Mouse (Mus musculus) WW6 (cell line): ENCODE results near the gene Ccdc84.
A peak's percentile ranks its signal among the peaks of the same experiment; 100 is the strongest.
"Not testable (repeated sequence)": the region's sequence is repeated elsewhere in the genome, so short reads cannot be mapped to it uniquely, and the experiment has no call there.

Source experiments
- DNase-seq: peaks from one replicate; pipeline ENCODE4 v3.0.0-alpha.2; 2013; ENCODE audit warnings: low read depth, low spot score

Ccdc84 gene

DNA sequence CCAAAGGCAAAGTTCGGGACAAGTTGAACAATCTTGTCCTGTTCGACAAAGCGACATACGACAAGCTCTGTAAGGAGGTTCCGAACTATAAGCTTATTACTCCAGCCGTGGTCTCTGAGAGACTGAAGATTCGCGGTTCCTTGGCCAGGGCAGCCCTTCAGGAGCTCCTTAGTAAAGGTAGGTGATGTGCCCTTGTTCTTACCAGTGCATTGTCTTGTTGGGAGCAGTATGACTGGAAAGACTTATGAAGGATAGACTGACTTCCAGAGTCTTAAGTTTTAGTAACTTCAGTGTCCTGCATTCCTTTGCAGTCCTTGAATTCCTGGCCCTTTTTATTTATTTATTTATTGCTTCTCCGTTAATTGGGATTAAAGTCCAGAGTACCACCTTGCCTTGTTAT lies 9.7 kb downstream of the Ccdc84 start:
- DNase-seq = not testable (repeated sequence)

DNA sequence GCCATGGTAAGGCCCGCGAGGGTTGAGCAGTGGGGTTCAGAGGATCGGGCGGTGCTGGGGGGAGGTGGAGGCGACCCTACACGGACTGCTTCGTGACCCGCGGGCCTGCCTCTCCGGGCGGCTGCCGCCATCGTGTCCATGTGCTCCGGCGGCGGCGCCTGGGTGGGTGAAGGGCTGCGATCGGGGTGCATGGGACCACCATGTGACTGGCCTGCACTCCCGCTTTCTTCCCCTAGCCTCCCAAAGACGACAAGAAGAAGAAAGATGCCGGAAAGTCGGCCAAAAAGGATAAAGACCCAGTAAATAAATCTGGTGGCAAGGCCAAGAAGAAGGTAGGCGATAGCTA lies 10.6 kb downstream of the Ccdc84 start:
- no peak for DNase-seq

DNA sequence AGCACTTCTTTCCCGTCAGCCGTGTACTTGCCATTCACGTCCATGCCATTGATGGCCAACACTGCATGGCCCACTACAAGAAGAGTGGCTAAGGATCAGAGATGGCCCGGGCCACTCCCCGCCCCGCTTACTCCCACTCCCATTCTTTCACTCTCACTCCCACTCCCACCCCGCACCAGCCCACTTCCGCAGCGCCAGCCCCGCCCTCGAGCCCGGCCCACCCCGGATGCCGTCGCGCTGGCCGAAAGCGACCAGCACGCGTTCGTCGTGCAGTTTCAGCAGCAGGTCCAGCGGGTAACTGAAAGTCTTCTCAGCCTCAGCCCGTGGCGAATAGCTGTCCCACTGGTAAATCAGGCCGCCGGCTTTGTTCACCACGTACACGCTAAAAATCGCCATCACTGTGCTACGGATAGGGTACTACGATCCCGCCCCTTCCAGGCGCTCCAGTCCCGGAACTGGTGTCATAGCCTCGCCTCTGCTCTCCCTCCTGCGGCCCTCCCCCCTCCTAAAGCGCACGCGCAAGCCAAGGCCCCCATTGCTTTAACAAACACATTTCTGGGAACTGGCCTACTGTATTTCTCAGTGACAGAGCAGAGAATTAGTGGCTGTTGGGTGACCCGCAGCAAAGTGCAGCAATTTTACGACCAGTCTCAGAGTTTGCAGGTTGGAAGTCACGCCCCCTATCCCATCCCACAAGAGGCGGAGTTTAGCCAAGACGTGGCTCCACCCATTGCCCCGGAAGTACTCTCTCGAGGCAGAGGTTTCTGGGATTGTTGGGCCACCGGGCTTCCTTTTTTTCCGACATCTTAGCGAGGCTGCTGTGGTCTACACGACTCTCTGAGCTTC lies 11.2 kb downstream of the Ccdc84 start, which contains the start of the genes Rps25 and Trappc4:
Rps25 (plus strand) TSS at position 234 of the 846 bp plus-strand sequence.
Trappc4 (minus strand) TSS at position 695 of the 846 bp plus-strand sequence.
- peak; percentile 86 for DNase-seq

DNA sequence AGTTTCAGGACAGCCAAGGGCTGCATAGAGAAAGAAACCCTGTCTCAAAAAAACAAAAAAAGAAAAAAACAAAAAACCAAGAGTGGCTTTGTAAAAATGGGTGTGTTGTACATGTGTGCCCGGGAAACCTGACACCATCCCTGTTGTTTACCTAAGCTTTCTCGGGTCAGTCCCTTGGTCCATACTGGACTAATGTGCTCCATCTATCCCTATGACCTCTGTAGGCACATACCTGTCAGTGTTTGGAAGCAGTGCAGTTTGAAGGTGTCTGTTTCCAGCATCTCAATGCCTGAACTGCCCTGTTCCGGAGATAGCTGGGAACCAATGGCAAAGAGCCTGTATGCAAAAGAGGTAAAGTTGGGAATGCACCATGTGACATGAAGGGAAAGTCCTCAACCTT lies 13.4 kb downstream of the Ccdc84 start:
- no peak for DNase-seq

DNA sequence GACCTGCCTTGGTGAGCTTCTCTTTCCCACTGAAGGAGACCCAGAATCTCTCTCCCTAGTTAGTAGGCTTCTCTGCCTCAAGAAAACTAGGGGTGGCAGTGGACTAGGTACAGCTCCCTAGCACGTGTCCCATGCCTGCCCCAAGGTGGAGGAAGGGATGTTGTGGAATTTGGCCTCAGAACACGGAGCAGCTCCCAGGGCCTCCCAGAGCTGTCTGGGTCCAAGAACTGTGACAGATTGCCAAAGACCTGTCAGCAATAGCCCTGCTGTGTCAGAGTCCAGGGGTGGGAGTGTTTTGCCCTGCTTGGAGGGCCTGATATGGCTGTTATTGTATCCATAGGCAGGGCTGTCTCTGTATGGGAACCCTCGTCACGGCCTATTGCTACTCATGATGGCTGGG lies 17.3 kb downstream of the Ccdc84 start:
- DNase-seq = no peak

DNA sequence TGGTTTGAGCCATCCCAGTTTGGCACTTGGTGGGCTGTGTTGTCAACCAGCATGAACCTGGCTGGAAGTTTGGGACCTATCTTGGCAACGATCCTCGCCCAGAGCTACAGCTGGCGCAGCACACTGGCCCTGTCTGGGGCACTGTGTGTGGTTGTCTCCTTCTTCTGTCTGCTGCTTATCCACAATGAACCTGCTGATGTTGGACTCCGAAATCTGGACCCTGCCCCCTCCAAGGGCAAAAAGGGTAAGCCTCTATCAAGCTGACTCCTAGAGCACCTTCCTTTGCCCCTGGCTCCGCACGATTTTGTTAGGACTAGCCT lies 18.6 kb downstream of the Ccdc84 start:
- DNase-seq = no peak

DNA sequence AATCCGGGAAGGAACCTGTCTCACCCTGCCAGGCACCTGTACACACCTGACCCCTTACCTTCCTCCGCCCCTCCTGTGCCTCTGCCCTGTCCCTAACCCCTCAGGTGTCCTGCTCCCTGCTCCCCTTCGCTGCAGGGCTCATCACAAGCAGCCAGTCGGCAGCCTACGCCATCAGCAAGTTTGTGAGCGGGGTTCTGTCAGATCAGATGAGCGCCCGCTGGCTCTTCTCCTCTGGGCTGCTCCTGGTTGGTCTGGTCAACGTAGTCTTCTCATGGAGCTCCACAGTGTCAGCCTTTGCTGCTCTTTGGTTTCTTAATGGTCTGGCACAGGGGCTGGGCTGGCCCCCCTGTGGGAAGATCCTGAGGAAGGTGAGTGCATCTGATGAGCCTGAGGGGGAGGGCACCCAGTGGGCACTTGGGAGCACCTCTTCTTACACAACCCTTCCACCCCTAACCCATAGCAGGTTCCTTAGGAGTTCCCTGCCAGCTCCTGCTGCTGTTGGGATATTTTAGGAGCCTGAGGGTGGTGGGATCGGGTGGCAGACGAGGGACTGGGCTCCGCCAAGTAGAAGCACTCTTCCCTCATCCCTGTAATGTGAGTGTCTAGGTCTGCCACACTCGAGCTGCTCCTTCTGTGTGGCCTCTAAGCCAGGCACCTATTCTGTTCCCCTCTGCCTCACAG lies 19.1 kb downstream of the Ccdc84 start:
- DNase-seq = no peak

DNA sequence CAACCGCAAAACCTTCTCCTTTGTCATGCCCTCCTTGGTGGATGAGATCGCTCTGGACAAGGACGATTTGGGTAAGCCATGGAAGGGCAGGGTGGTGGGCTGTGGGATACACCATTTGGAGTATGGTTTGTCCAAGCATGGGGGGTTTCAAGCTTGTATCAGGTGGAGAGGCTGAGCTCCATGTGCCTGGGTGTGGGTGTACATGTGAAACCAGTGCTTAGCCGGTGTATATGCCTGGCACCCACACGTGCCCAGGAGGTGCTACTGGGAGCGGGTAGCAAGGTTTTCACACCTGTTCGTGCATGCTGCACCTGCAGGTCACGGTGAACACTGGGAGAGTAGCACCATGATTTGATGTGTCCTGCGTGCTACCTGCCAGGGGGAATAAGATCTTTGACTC lies 19.8 kb downstream of the Ccdc84 start:
- no peak for DNase-seq

DNA sequence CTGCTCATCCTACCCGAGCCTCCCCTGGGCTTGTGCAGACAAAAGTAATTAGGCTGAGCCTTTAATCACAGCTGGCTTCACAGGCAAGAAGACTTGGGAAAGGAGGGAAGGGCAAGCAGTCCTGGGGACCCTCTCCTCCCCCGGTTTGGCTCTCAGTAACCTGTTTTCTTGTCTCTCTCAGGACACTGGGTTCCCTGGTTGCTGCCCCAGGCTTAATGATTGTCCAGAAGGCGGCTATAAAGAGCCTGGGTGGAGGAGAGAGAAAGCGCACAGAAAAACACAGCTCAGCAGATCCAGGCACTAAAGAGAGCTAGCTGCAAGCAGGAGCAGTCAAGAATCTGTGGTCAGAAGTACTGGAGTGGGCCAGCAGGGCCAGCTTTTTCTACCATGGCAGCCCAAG lies 20.3 kb downstream of the Ccdc84 start:
- DNase-seq = no peak

DNA sequence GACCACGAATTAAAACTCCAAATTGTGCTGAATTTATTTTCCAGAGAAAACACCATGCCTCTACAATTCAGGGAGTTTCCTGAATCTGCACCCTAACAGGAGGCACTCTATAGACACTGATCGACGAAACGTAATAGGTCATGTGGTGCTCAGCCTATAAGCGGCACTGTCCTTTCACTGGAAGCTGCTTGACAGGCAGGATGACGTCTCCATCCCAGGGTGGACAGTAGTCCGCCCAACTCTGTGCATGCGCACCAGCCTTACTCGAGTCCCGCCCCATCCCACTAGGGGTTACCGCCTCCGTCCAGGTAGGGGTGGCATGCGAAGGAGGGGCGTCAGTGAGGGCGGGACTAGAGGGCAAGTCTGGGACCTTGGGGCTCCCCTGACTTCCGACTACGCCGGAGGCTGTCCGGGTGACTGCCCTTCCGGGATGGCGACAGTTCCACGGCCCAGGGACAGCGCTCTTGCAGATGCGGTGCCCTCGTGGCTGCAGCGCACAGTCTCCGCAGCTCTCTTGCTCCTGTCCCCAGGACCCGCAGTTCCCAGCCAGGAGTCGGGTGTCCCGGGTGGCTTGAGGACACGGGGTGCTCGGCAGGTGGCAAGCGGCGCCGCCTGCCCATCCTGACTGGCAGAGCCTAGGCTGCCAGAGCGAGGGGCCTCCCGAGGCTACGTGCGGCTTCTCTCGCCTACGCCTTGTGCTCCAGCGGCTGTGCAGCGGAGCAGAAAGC lies 21.5 kb downstream of the Ccdc84 start, which contains the start of gene Slc37a4:
Slc37a4 (plus strand) TSS at position 169 of the 728 bp plus-strand sequence.
- DNase-seq = peak; percentile 65

DNA sequence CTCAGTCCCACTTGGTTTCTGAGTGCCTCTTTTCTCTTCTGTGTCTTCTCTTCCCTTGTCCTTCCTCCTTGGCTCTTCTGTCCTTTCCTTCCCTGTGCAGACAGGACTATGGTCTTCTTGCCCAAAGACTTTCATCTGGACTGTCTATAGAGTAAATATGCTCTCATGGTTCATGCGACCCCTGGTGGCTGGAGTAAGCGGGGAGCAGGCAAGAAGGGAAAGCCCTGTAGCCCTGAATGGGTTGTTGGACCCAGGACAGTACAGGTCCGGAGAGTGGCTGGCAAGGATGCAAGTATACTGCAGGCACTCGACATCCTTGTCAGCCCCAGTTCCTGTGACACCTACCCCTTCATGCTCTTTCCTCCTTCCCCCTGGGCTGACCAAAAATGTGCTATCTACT lies 26.9 kb downstream of the Ccdc84 start:
- DNase-seq = no peak

DNA sequence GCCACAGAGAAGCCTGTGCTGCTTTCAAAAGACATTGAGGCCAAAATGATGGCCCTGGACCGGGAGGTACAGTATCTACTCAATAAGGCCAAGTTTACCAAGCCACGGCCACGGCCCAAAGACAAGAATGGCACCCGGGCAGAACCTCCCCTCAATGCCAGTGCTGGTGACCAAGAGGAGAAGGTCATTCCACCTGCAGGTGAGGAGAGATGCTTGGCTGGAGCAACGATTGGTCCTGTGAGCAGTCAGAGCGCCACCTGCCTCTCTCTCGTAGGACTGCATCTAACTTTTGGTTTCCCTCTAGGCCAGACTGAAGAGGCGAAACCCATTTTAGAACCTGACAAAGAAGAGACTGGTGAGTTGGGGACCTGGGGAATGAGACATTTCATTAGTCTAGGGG lies 29.1 kb downstream of the Ccdc84 start:
- no peak for DNase-seq

DNA sequence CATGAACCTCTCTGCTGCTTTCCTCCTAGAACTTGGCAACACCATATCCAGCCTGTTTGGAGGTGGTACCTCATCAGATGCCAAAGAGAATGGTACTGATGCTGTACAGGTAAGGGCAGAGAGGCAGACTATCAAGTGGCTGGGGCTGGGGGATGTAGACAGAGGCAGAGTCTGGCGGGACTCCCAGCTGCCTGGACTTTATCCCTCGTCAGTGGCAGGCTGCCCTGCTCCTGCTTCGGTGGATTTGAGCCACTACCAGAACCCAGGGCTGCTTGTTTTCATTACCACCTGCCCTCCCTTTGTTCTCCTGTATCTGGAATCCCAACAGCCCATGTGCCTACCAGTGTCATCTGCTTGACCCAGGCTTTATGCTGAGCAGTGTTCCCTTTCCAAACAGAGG lies 31.1 kb downstream of the Ccdc84 start:
- DNase-seq = no peak

DNA sequence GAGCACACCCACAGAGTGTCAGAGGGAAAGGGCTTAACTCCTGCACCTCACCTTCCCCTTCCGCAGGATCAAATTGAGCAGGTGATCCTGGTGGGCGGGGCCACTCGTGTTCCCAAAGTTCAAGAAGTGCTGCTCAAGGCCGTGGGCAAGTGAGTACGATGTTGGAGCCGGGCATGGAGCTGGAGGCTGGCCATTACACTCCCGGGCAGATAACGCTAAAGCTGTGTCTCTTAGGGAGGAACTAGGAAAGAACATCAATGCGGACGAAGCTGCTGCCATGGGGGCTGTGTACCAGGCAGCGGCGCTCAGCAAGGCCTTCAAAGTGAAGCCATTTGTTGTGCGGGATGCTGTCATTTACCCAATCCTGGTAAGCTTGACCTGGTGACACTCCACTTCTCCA lies 33.8 kb downstream of the Ccdc84 start:
- no peak for DNase-seq

DNA sequence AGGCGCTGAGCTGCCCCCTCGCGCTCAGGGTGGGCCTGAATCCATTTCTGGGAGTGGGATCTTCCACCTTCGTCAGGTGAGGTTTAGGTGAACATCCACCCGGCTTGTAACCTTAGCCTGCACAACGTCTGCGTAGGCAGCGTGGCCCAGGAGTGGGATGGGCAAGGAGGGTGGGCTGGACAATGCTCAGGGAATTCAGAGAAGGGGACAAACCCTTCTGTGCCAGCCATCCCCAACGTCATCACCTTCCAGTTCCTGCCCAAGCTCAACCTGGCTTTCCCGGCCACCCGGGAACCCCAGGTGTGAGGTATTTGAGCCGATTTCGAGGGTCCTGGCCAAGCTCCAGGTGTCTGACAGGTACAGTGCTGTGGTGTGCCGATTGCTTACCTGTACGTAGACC lies 38.5 kb downstream of the Ccdc84 start:
- no peak for DNase-seq

DNA sequence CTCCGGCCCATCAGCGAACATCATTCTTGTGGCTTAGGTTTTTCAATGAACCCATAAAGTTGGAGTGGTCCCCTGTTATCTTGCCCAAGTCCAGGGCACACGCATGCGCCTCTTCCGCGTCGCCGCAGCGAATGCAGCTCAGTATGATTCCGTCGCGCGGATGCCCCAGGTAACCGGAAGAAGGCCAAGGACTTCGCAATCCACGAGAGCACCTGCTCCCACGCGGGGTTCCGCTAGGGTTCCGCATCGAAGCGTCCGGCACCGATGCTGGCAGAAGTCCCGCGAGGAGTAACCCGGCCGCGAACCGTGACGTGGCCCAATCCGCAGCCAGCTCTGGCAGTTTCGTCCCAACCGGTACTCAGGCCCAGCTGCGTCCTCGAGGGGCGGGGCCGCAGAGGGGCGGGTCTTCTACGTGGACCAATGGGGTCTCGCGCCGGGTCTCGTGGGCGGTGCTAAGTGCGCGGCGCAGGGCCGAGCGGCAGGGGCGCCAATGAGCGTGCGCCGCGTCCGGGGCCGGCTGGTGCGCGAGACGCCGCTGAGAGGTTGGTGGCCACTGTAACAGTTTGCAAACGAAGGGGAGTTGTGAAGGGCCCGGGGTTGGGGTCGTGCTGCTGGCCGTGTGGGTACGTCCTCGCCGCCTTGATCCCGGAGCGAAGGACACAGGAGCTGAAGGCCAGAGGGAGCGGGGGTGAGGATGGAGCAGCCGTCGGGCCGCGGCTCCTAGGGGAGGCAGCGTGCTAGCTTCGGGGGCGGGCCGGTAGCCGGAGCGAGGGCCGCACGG lies 39.1 kb downstream of the Ccdc84 start, which contains the start of gene Hyou1:
Hyou1 (plus strand) TSS at position 437 of the 781 bp plus-strand sequence.
- peak; percentile 93 for DNase-seq

DNA sequence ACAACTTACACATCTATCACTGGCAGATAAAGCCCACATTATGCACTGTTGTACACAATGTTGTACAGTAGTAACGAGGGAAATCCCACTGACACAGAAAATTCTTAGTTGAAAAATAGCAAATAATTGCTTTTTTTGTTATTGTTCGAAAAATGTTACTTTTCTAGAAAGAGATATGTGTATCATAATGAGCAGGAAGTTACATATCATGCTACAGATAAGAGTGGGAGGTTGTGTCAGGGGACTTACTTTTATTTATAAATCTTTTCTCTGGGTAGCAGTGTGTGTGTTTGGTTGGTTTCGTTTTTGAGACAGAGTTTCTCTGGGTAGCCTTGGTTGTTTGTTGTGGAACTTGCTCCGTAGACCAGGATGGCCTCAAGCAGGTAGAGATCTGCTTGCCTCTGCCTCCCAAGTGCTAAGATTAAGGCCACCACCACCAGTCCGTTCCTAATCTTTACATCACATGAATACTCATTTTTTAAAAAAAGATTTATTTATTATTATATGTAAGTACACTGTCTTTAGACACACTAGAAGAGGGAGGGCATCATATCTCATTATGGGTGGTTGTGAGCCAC lies 40.1 kb downstream of the Ccdc84 start:
- DNase-seq = no peak

DNA sequence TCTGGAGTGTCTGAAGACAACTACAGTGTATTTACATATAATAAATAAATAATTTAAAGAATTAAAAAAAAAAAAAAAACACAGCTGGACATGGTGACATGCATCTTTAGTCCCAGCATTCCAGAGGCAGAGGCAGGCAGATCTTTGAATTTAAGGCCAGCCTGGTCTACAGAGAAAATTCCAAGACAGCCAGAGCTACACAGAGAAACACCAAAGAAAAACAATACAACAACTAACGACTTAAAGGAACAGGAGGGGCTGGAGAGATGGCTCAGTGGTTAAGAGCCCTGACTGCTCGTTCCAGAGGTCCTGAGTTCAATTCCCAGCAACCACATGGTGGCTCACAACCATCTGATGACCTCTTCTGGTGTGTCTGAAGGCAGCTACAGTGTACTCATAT lies 41.0 kb downstream of the Ccdc84 start:
- DNase-seq = not testable (repeated sequence)

DNA sequence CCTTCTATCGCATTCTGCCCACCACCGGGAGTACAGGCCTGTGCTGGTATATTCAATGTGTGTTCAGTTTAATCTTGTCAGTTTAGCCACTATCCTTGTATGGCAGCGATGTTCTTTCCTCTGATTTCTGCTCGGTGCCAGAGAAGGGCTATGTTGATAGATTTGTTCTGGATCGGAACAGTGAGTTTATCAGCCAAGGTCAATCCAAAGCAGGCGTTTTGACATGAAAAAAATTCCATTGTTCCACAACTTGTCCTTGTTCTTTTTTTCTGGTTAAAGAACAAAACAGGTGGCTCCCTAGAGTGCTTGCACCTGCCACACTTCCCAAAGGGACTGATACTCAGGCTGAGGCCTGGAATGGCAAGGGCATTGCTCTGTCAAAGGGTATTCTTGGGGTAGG lies 42.2 kb downstream of the Ccdc84 start:
- no peak for DNase-seq

DNA sequence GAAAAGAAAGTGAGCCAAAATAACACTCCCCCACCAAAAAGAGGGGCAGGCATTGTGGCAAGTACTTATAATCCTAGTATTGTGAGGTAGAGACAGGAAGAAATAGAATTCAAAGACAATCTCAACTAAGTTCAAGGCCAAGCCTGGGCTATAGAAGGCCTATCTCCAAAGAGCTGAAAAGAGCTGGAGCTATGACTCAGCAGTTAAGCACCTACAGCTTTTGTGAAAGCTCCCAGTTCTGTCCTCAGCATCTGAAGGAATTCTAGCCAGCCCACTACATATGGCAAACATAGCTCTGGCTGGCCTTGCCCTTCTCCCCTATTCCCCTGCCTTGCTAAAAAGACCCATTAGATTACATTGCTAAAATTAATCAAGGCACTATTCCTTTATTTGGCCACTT lies 45.0 kb downstream of the Ccdc84 start:
- DNase-seq = no peak

DNA sequence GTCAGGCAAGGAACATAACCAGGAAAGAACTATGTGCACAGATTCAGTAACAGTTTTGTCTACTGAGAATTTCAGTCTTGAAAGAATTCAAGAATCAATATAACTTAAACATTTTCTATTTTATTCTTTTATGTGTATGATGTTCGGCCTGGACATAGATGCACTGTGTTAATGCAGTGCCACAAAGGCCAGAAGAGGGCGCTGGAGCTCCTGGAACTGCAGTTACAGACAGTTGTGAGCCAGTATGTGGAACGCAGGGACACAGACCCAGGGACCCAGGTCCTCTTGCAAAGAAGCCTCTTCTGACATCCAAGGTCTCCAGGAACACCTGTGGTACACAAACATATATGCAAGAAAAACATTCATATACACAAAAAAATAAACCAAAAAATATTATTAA lies 53.9 kb downstream of the Ccdc84 start:
- DNase-seq = no peak
